Mouse (Mus musculus) kidney, adult 2 months (tissue): ENCODE measurements at regions not wholly inside any gene's neighbourhood (a gene's known extent, or its start where the extent isn't known, plus 50 kb on each side); places are given as distances from the start of the nearest gene placed in this dataset.
A peak's percentile ranks its signal among the peaks of the same experiment; 100 is the strongest.

Experiments used
- DNase-seq: peaks from one replicate; pipeline ENCODE4 v3.0.0; 2021
- H3K27ac ChIP-seq: fragments of 200-500 bp; 2 replicates; pipeline ENCODE4 v1.5.1; 2012; ENCODE audit warnings: low read depth, low read length, control low read depth, inconsistent platforms; ENCODE audit not compliant: insufficient read depth
- H3K27me3 ChIP-seq: fragments of 200-500 bp; replicated peaks from 2 replicates; pipeline ENCODE4 v1.6.1; 2012; ENCODE audit warnings: mild to moderate bottlenecking, moderate library complexity, low read length, inconsistent platforms; ENCODE audit not compliant: control insufficient read depth, insufficient read depth
- H3K36me3 ChIP-seq: fragments of 200-500 bp; 2 replicates; pipeline ENCODE4 v1.6.1; 2012; ENCODE audit warnings: mild to moderate bottlenecking, moderate library complexity, low read length, inconsistent platforms; ENCODE audit not compliant: control insufficient read depth, insufficient read depth
- H3K4me1 ChIP-seq: fragments of 200-500 bp; 2 replicates; pipeline ENCODE4 v1.6.1; 2011; ENCODE audit warnings: low read length; ENCODE audit not compliant: control insufficient read depth, insufficient read depth
- H3K4me3 ChIP-seq: fragments of 200-500 bp; 2 replicates; pipeline ENCODE4 v1.5.1; 2011; ENCODE audit warnings: mild to moderate bottlenecking, low read depth, low read length, control low read depth; ENCODE audit not compliant: insufficient read depth
- CTCF ChIP-seq: fragments of 200-500 bp; conservative IDR thresholded peaks from 2 replicates; pipeline ENCODE4 v1.5.1; 2011; ENCODE audit warnings: low read depth, mild to moderate bottlenecking, control low read depth, low read length, moderate library complexity, mixed read lengths; ENCODE audit not compliant: insufficient read depth, insufficient read length
- POLR2A ChIP-seq: fragments of 200-500 bp; IDR thresholded peaks from one replicate; pipeline ENCODE4 v1.6.1; 2011; ENCODE audit warnings: low read depth, low read length, control low read depth
- WGBS: fragments of 180-500 bp; shearing (Covaris S2); methylation state at CpG from one replicate; pipeline ENCODE4 v1.1.7; 2018; 5-methylcytosine and 5-hydroxymethylcytosine counted together

DNA sequence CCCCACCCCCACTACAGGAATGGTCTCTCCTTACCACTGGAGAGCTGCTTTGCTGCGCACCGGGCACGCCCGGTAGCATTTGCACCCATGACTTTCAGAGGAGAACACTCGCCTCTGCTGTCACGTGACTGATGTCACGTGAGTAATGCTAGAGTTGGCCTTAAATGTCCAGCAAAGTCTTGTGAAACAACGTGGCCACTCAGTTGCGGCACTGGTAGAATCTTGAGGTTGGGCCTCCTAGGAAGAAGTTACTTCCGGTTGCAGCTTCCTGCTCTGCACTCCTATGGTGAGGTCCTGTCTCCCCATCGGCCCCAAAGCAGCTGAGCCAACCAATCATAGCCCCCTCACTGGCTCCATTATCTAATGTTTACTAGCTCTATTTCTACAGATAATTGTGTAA is 62.7 kb upstream of the Atrnl1 start:
- TF ChIP-seq CTCF (no peak), POLR2A (no peak)

GRCm38 (mm10) chr19:57548661-57549060 is 62.2 kb upstream of the Atrnl1 start:
- Histone ChIP-seq H3K27me3 (no peaks in the 10 kb centered on the region), H3K4me3 (no peak overlapping the region), H3K4me1 (peaks cover 5% of the 10 kb centered on the region), H3K27ac (no peak overlapping the region), H3K36me3 (no peaks in the 10 kb centered on the region)
- TF ChIP-seq CTCF (no peak), POLR2A (no peak)
- 45% methylated on average over 11 of the region's 11 CpGs for WGBS
- DNase-seq, result peak; percentile 35

More for the DNA sequence above, 62.7 kb upstream of the Atrnl1 start:
- Histone ChIP-seq H3K27ac (no peak overlapping the region), H3K4me1 (peaks cover 5% of the 10 kb centered on the region), H3K4me3 (no peak overlapping the region), H3K27me3 (no peaks in the 10 kb centered on the region), H3K36me3 (no peaks in the 10 kb centered on the region)
- DNase-seq, result no peak
- WGBS, result 84% methylated on average over 11 of the region's 11 CpGs

DNA sequence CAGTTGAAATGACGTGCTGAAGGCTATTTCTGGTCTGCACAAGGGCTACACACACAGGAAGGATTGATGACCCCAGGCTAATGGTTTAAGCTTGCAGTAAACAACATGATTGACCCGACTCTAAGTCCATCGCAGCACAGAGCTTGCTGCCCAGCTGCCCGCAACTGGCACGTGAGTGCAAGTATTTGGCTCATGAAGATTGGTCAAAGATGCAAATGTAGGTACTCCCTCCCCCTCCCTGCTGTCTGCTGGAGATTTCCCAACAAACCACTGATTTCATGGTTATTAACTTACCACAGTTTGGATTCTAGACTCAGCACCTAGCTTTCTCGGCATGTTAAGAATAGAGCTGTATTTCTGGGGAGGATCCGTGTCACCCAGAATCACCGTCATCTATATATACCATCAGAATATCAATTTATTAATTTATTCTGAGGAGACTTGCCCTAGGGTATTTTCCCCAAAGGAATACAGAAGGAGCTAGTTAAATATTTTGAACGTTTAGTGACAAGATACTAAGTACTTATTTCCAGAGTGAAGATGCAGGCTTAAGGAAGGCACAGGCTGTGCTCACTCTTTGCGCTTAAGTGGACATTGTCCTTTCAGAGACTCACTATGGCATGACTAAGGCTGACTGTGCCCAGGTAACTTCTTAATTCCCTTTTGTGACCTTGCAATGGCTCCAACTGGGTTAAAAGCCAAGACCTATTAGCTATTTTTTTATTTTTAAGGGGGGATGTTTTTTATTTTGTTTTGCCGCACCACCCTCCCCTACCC is 57.7 kb upstream of the Atrnl1 start:
- no peak for TF ChIP-seq POLR2A
- TF ChIP-seq CTCF, result no peak
- Histone ChIP-seq H3K4me1 (peaks cover 8% of the 10 kb centered on the region), H3K27me3 (no peaks in the 10 kb centered on the region), H3K36me3 (no peaks in the 10 kb centered on the region), H3K27ac (peak overlapping the region; percentile 74; the same call in 1 of the 2 replicates), H3K4me3 (no peak overlapping the region)
- WGBS, result 44% methylated on average over 11 of the region's 11 CpGs
- peak; percentile 85 for DNase-seq

DNA sequence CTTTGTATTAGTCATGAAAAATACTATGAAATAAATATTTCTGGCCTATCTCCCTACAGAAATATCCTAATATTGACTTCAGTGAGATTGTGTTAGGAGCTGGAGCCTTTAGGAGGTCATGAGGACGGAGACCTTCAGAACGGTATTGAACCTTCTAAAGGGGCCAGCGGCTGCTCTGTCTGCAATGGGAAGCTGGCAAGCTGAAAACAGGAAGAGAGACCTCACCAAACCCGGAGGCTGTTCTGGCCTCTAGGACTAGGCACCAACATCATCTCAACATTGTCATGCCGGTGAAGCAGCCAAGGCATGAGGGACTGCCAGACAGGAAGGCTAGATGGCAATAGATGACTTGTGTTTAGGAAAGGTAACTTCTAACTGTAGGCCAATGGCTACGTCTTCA is 56.7 kb upstream of the Atrnl1 start:
- Histone ChIP-seq H3K27ac (peak overlapping the region; percentile 28; the same call in 1 of the 2 replicates), H3K4me3 (no peak overlapping the region), H3K27me3 (no peaks in the 10 kb centered on the region), H3K36me3 (no peaks in the 10 kb centered on the region), H3K4me1 (peaks cover 8% of the 10 kb centered on the region)
- TF ChIP-seq CTCF, result no peak
- TF ChIP-seq POLR2A, result no peak
- 85% methylated on average over 6 of the region's 6 CpGs for WGBS
- no peak for DNase-seq

- TF ChIP-seq POLR2A (no peak), CTCF (no peak)
- 59% methylated on average over 5 of the region's 5 CpGs for WGBS
- H3K36me3 ChIP-seq, result no peaks in the 10 kb centered on the region
- DNase-seq, result no peak
- H3K27me3 ChIP-seq, result no peaks in the 10 kb centered on the region
- H3K27ac ChIP-seq, result no peak overlapping the region
- H3K4me3 ChIP-seq, result no peak overlapping the region
- H3K4me1 ChIP-seq, result peaks cover 8% of the 10 kb centered on the region
Measured at GRCm38 (mm10) chr19:57555313-57555712, 55.5 kb upstream of the Atrnl1 start.

DNA sequence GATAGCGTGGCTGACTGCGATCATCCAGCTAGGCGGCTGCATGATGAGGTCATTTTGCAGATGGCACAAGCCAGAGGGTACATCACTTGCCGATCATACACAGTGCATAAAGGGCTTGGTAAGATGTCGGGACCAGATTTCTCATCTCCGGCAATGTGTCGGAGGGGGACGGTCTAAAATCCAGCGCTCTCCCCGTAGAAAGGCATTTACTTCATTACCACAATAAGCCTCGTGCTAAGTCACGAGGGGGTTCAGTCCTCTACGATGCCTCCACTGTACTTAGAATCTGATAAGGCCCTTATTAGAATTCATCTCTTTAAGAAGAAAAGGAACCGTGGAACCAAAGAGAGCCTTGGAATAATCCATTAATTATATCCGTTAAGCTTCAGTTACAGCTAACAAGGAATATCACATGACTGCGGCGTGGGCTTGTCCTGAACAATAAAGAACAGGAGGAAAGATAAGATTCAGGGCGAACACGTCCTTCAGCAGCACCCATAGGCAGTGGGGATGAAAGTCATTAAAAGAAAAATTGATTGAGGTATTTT is 52.3 kb upstream of the Atrnl1 start:
- H3K4me1 ChIP-seq, result peaks cover 3% of the 10 kb centered on the region; the same call in 1 of the 2 replicates
- H3K27me3 ChIP-seq, result no peaks in the 10 kb centered on the region
- no peak overlapping the region for H3K4me3 ChIP-seq
- 76% methylated on average over 19 of the region's 19 CpGs for WGBS
- no peaks in the 10 kb centered on the region for H3K36me3 ChIP-seq
- H3K27ac ChIP-seq, result no peak overlapping the region
- TF ChIP-seq CTCF (no peak), POLR2A (no peak)
- DNase-seq, result no peak

DNA sequence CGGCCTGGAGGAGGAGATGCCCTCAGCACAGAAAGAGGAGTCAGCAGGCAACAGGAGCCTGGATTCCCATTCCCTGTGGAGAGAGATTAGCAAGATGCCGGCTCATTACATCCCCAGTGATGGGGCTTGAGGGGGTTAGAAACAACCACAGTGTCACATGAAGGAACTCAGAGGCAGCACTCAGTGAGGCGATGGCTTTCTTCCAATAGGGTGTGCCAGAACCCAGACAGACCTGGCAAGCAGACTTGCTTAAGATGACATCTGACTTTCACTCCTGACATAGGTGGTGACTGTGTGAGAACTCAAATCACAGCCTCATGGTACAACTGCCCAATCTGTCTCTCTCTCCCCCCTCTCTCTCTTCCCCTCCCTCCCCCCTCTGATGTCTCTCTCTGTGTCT is 50.1 kb upstream of the Atrnl1 start:
- Histone ChIP-seq H3K27ac (no peak overlapping the region), H3K27me3 (no peaks in the 10 kb centered on the region), H3K4me3 (no peak overlapping the region), H3K36me3 (no peaks in the 10 kb centered on the region), H3K4me1 (no peaks in the 10 kb centered on the region)
- TF ChIP-seq POLR2A, result no peak
- TF ChIP-seq CTCF, result no peak
- DNase-seq, result peak; percentile 27
- 75% methylated on average over 3 of the region's 3 CpGs for WGBS
